In genomic region chr1:71912441-71912840, GRCm38 (mm10) we compare ENCODE assay signal across 17 mouse cellular contexts.
DNase-seq lines count a peak whose midpoint lies in the region; ATAC-seq and TF ChIP-seq lines count a peak whose summit lies in the region.
"Had no signal": no experiment of that assay in that cellular context is flagged by ENCODE, and none has a peak within 500 bp of the region (broad histone marks: within the 10 kb centered on the region; RNA-seq: fewer than 3 reads in every experiment).

No protein-coding gene starts in this region.

- H3K27ac ChIP-seq in stomach, embryonic 15.5 days: no peak overlapping the region
- H3K27ac ChIP-seq in stomach, postnatal 0 days (replicated peaks): no peak overlapping the region
- 0 out of 2 replicates have a peak overlapping the region, but pooled peaks have one; percentile 18 for H3K27ac ChIP-seq in liver, embryonic 13.5 days
- no peak overlapping the region for H3K27ac ChIP-seq in left cerebral cortex, adult 2 months
- no peak overlapping the region for H3K27ac ChIP-seq in forebrain, embryonic 16.5 days (ENCODE audit: low read length)
- H3K27ac ChIP-seq: forebrain, embryonic 15.5 days; heart, embryonic 13.5 days; hindbrain, embryonic 10.5 days; limb, embryonic 13.5 days; midbrain, embryonic 10.5 days had no signal

- TF ChIP-seq EP300 in stomach, postnatal 0 days (optimal IDR thresholded peaks at IDR 0.05): no peak

- no peaks in the 10 kb centered on the region for H3K9me3 ChIP-seq in stomach, embryonic 15.5 days
- no peaks in the 10 kb centered on the region for H3K9me3 ChIP-seq in stomach, postnatal 0 days (ENCODE audit: control insufficient read depth, low read length)
- H3K9me3 ChIP-seq in liver, embryonic 13.5 days (replicated peaks): no peaks in the 10 kb centered on the region
- no peaks in the 10 kb centered on the region for H3K9me3 ChIP-seq in forebrain, embryonic 16.5 days (ENCODE audit: control insufficient read depth, low read length)
- H3K9me3 ChIP-seq: forebrain, embryonic 15.5 days; heart, embryonic 13.5 days; hindbrain, embryonic 10.5 days; limb, embryonic 13.5 days; midbrain, embryonic 10.5 days had no signal

- intact Hi-C loops in left cerebral cortex, adult 2 months (cut with DNase I): no loop called here

- TF ChIP-seq CTCF in stomach, postnatal 0 days (IDR thresholded peaks at IDR 0.05; ENCODE audit: low read depth): no peak
- no peak for TF ChIP-seq CTCF in left cerebral cortex, adult 2 months (IDR thresholded peaks at IDR 0.05)

- no peak overlapping the region for H3K4me3 ChIP-seq in stomach, embryonic 15.5 days (replicated peaks)
- no peak overlapping the region for H3K4me3 ChIP-seq in stomach, postnatal 0 days (ENCODE audit: low read depth, low read length)
- no peak overlapping the region for H3K4me3 ChIP-seq in liver, embryonic 13.5 days (replicated peaks)
- no peak overlapping the region for H3K4me3 ChIP-seq in left cerebral cortex, adult 2 months
- H3K4me3 ChIP-seq in forebrain, embryonic 16.5 days (replicated peaks; ENCODE audit: low read length): no peak overlapping the region
- H3K4me3 ChIP-seq: forebrain, embryonic 15.5 days; heart, embryonic 13.5 days; hindbrain, embryonic 10.5 days; limb, embryonic 13.5 days; midbrain, embryonic 10.5 days had no signal

- peak; percentile 31; the same call in 1 of the 2 replicates for ATAC-seq in stomach, embryonic 15.5 days (ENCODE audit: insufficient read depth, low FRiP score, low read depth)
- no peak for ATAC-seq in stomach, postnatal 0 days (ENCODE audit: low FRiP score, low TSS enrichment)
- peak; percentile 86 for ATAC-seq in liver, embryonic 13.5 days (ENCODE audit: low read depth)
- ATAC-seq in forebrain, embryonic 16.5 days: no peak
- ATAC-seq: forebrain, embryonic 15.5 days; intestine, embryonic 16.5 days had no signal

- no peak overlapping the region for H3K9ac ChIP-seq in stomach, embryonic 15.5 days
- no peak overlapping the region for H3K9ac ChIP-seq in stomach, postnatal 0 days (ENCODE audit: low read length)
- H3K9ac ChIP-seq in liver, embryonic 13.5 days: no peak overlapping the region
- no peak overlapping the region for H3K9ac ChIP-seq in forebrain, embryonic 16.5 days (replicated peaks; ENCODE audit: low read depth, low read length)
- H3K9ac ChIP-seq: forebrain, embryonic 15.5 days; heart, embryonic 13.5 days; limb, embryonic 13.5 days had no signal

- H3K4me2 ChIP-seq in stomach, embryonic 15.5 days: no peak overlapping the region
- no peak overlapping the region for H3K4me2 ChIP-seq in stomach, postnatal 0 days (replicated peaks; ENCODE audit: low read depth)
- no peak overlapping the region for H3K4me2 ChIP-seq in liver, embryonic 13.5 days
- H3K4me2 ChIP-seq in forebrain, embryonic 16.5 days (ENCODE audit: low read length): no peak overlapping the region
- H3K4me2 ChIP-seq: forebrain, embryonic 15.5 days; heart, embryonic 13.5 days; limb, embryonic 13.5 days had no signal

- no peaks in the 10 kb centered on the region for H3K4me1 ChIP-seq in stomach, embryonic 15.5 days
- H3K4me1 ChIP-seq in stomach, postnatal 0 days (replicated peaks; ENCODE audit: control insufficient read depth, insufficient read depth): no peaks in the 10 kb centered on the region; the same call in 1 of the 2 replicates
- no peaks in the 10 kb centered on the region for H3K4me1 ChIP-seq in liver, embryonic 13.5 days (replicated peaks)
- H3K4me1 ChIP-seq in forebrain, embryonic 16.5 days (replicated peaks; ENCODE audit: control insufficient read depth, insufficient read depth, low read length): no peaks in the 10 kb centered on the region; the same call in 1 of the 2 replicates
- H3K4me1 ChIP-seq: heart, embryonic 13.5 days; midbrain, embryonic 10.5 days had no signal

- no peaks in the 10 kb centered on the region for H3K27me3 ChIP-seq in stomach, embryonic 15.5 days (replicated peaks)
- no peaks in the 10 kb centered on the region for H3K27me3 ChIP-seq in stomach, postnatal 0 days (ENCODE audit: control insufficient read depth, insufficient read depth, low read length)
- no peaks in the 10 kb centered on the region for H3K27me3 ChIP-seq in liver, embryonic 13.5 days
- no peaks in the 10 kb centered on the region for H3K27me3 ChIP-seq in forebrain, embryonic 16.5 days (replicated peaks; ENCODE audit: control insufficient read depth, insufficient read depth, low read length)
- H3K27me3 ChIP-seq: forebrain, embryonic 15.5 days; heart, embryonic 13.5 days; limb, embryonic 13.5 days had no signal

- WGBS in stomach, embryonic 15.5 days: 40% methylated on average over 3 of the region's 3 CpGs
- WGBS in stomach, postnatal 0 days: 14% methylated on average over 3 of the region's 3 CpGs
- 13% methylated on average over 3 of the region's 3 CpGs for WGBS in liver, embryonic 13.5 days (ENCODE audit: insufficient replicate concordance)
- 26% methylated on average over 3 of the region's 3 CpGs for WGBS in forebrain, embryonic 16.5 days

- no peaks in the 10 kb centered on the region for H3K36me3 ChIP-seq in stomach, embryonic 15.5 days
- H3K36me3 ChIP-seq in stomach, postnatal 0 days (ENCODE audit: control insufficient read depth, insufficient read depth, low read length): no peaks in the 10 kb centered on the region
- no peaks in the 10 kb centered on the region for H3K36me3 ChIP-seq in liver, embryonic 13.5 days
- H3K36me3 ChIP-seq in forebrain, embryonic 16.5 days (ENCODE audit: control insufficient read depth, insufficient read depth): no peaks in the 10 kb centered on the region
- H3K36me3 ChIP-seq: forebrain, embryonic 15.5 days; heart, embryonic 13.5 days; hindbrain, embryonic 10.5 days; limb, embryonic 13.5 days; midbrain, embryonic 10.5 days had no signal

- no peak for DNase-seq in stomach, postnatal 0 days (ENCODE audit: low spot score)
- DNase-seq in c-Kit-positive CD71-negative TER-119-negative erythroid progenitor cells, embryonic 14.5 days (ENCODE audit: low read depth): peak; percentile 19
- DNase-seq in liver, embryonic 13.5 days: no peak
- DNase-seq in left cerebral cortex, adult 2 months (ENCODE audit: extremely low spot score in 1 of 2, low spot score in 2 of 2): no peak
- DNase-seq in kidney, postnatal 14 days: no peak
- DNase-seq: cerebellum, adult 11 months; gastrocnemius, postnatal 14 days; right cerebral cortex, postnatal 4 days; thymus, postnatal 14 days had no signal

Comparison
In these comparisons a context has a peak if more than half of its experiments do, and no peak if none do; other contexts are left out.
1. ATAC-seq: peak in stomach, embryonic 15.5 days (single experiment) and liver, embryonic 13.5 days (single experiment); none in stomach, postnatal 0 days (single experiment) and forebrain, embryonic 16.5 days (single experiment).